18 mouse cellular contexts compared by ENCODE assay signal in genomic region chr3:22198802-22199201, GRCm38 (mm10).
"Had no signal": no experiment of that assay in that cellular context is flagged by ENCODE, and none has a peak within 500 bp of the region (broad histone marks: within the 10 kb centered on the region; RNA-seq: fewer than 3 reads in every experiment).

No protein-coding gene starts in this region.

- H3K27me3 ChIP-seq: midbrain, embryonic 13.5 days; neural tube, embryonic 13.5 days; neural tube, embryonic 15.5 days had no signal

- H3K9ac ChIP-seq: lung, embryonic 14.5 days; midbrain, embryonic 13.5 days; neural tube, embryonic 13.5 days; neural tube, embryonic 15.5 days had no signal

- H3K4me1 ChIP-seq: midbrain, embryonic 10.5 days; midbrain, embryonic 13.5 days; neural tube, embryonic 13.5 days; neural tube, embryonic 15.5 days had no signal

- H3K4me3 ChIP-seq: midbrain, embryonic 10.5 days; midbrain, embryonic 13.5 days; myocyte; neural tube, embryonic 13.5 days; neural tube, embryonic 15.5 days had no signal

- H3K27ac ChIP-seq: midbrain, embryonic 10.5 days; midbrain, embryonic 13.5 days; neural tube, embryonic 13.5 days; neural tube, embryonic 15.5 days had no signal

- H3K9me3 ChIP-seq: midbrain, embryonic 10.5 days; midbrain, embryonic 13.5 days; neural tube, embryonic 13.5 days; neural tube, embryonic 15.5 days had no signal

- DNase-seq: lung, adult 18-20 months; lung, embryonic 14.5 days; lung, postnatal 10 days; lung, postnatal 4 days; retina, postnatal 1 day; right cerebral cortex, adult 18-20 months; right cerebral cortex, postnatal 25 days; right cerebral cortex, postnatal 4 days; spleen, adult 18-20 months; thymus, adult 18-20 months; thymus, postnatal 14 days; thymus, postnatal 36 days had no signal

- H3K4me2 ChIP-seq: lung, embryonic 14.5 days; midbrain, embryonic 13.5 days; neural tube, embryonic 13.5 days; neural tube, embryonic 15.5 days had no signal

- ATAC-seq: midbrain, embryonic 13.5 days; midbrain, embryonic 16.5 days had no signal
